Mouse (Mus musculus): ENCODE results near the gene Usp35.

GRCm38 (mm10) chr7:97300914-97301313 lies 30.9 kb downstream of the Usp35 start:
- TF ChIP-seq CTCF (IDR thresholded peaks at IDR 0.05; ENCODE audit: low read depth) = no peak
- TF ChIP-seq EP300 (IDR thresholded peaks at IDR 0.05; ENCODE audit: low read depth) = no peak
